Mouse (Mus musculus) 3134 (cell line): ENCODE measurements around the gene Mrps27.
A peak's percentile ranks its signal among the peaks of the same experiment; 100 is the strongest.

Experiments used
- DNase-seq: peaks from one replicate; pipeline ENCODE4 v3.0.0-alpha.2; 2011; ENCODE audit warnings: low spot score; ENCODE audit not compliant: insufficient read length; ENCODE audit errors: extremely low read depth

The Mrps27 gene

GRCm38 (mm10) chr13:99351186-99351585, 6.6 kb downstream of the Mrps27 start:
- no peak for DNase-seq

GRCm38 (mm10) chr13:99351596-99351995, 7.0 kb downstream of the Mrps27 start:
- DNase-seq: no peak

- DNase-seq: peak; percentile 95
These were observed 8.3 kb downstream of the Mrps27 start for GRCm38 (mm10) chr13:99352758-99353489.

- DNase-seq: no peak
These were observed 8.9 kb downstream of the Mrps27 start for GRCm38 (mm10) chr13:99353490-99353851.

GRCm38 (mm10) chr13:99355072-99355471, 10.5 kb downstream of the Mrps27 start:
- DNase-seq: no peak

GRCm38 (mm10) chr13:99355861-99356260, 11.3 kb downstream of the Mrps27 start:
- DNase-seq: no peak

- DNase-seq: no peak
These were observed 12.1 kb downstream of the Mrps27 start for GRCm38 (mm10) chr13:99356428-99357265.

- DNase-seq: no peak
These were observed 14.3 kb downstream of the Mrps27 start for GRCm38 (mm10) chr13:99358921-99359320.

- DNase-seq: no peak
These were observed 19.3 kb downstream of the Mrps27 start for GRCm38 (mm10) chr13:99363866-99364265.

- no peak for DNase-seq
These were observed 22.0 kb downstream of the Mrps27 start for GRCm38 (mm10) chr13:99366422-99367175.

GRCm38 (mm10) chr13:99367554-99368174, 23.1 kb downstream of the Mrps27 start:
- no peak for DNase-seq

- DNase-seq: no peak
These were observed 24.5 kb downstream of the Mrps27 start for GRCm38 (mm10) chr13:99369103-99369502.

- no peak for DNase-seq
These were observed 26.7 kb downstream of the Mrps27 start for GRCm38 (mm10) chr13:99371285-99371684.

- no peak for DNase-seq
These were observed 29.1 kb downstream of the Mrps27 start for GRCm38 (mm10) chr13:99373684-99374083.

GRCm38 (mm10) chr13:99374191-99374590, 29.6 kb downstream of the Mrps27 start:
- no peak for DNase-seq

GRCm38 (mm10) chr13:99375550-99375949, 31.0 kb downstream of the Mrps27 start:
- DNase-seq: no peak

GRCm38 (mm10) chr13:99377055-99377454, 32.5 kb downstream of the Mrps27 start:
- DNase-seq: no peak

- DNase-seq: no peak
These were observed 33.6 kb downstream of the Mrps27 start for GRCm38 (mm10) chr13:99378223-99378622.

- DNase-seq: peak; percentile 77
These were observed 37.8 kb downstream of the Mrps27 start for GRCm38 (mm10) chr13:99382373-99382772.

- peak; percentile 70 for DNase-seq
These were observed 40.1 kb downstream of the Mrps27 start for GRCm38 (mm10) chr13:99384555-99385203.
